Mouse (Mus musculus): ENCODE results near the gene Tmem191c.

The Tmem191c gene

GRCm38 (mm10) chr16:17267937-17268336 is 7.9 kb upstream of the Tmem191c start:
- DNase-seq, result peak; percentile 59

- DNase-seq, result no peak
These were observed 6.0 kb upstream of the Tmem191c start for GRCm38 (mm10) chr16:17269872-17270271.

GRCm38 (mm10) chr16:17271124-17271523 is 4.8 kb upstream of the Tmem191c start:
- peak; percentile 21 for DNase-seq

- DNase-seq, result no peak
These were observed 4.0 kb upstream of the Tmem191c start for GRCm38 (mm10) chr16:17271856-17272255.

- DNase-seq, result peak; percentile 93
These were observed 581 bp downstream of the Tmem191c start for GRCm38 (mm10) chr16:17276164-17277151.

GRCm38 (mm10) chr16:17277342-17278211 is 1.7 kb downstream of the Tmem191c start:
- peak; percentile 35 for DNase-seq

- DNase-seq, result no peak
These were observed 4.6 kb downstream of the Tmem191c start for GRCm38 (mm10) chr16:17280471-17280870.

- DNase-seq, result no peak
These were observed 7.3 kb downstream of the Tmem191c start for GRCm38 (mm10) chr16:17283151-17283550.

- DNase-seq, result no peak
These were observed 11.2 kb downstream of the Tmem191c start for GRCm38 (mm10) chr16:17287103-17287502.

GRCm38 (mm10) chr16:17291016-17291415 is 15.1 kb downstream of the Tmem191c start:
- no peak for DNase-seq

- DNase-seq, result peak; percentile 81
These were observed 16.9 kb downstream of the Tmem191c start for GRCm38 (mm10) chr16:17292751-17293150.

GRCm38 (mm10) chr16:17300818-17301217 is 24.9 kb downstream of the Tmem191c start:
- DNase-seq, result no peak

GRCm38 (mm10) chr16:17303521-17304245 is 27.8 kb downstream of the Tmem191c start:
- DNase-seq, result no peak

GRCm38 (mm10) chr16:17307461-17307860 is 31.6 kb downstream of the Tmem191c start:
- DNase-seq, result no peak

GRCm38 (mm10) chr16:17309036-17309435 is 33.2 kb downstream of the Tmem191c start:
- DNase-seq, result no peak

- DNase-seq, result no peak
These were observed 36.7 kb downstream of the Tmem191c start for GRCm38 (mm10) chr16:17312531-17312930.

- DNase-seq, result no peak
These were observed 40.7 kb downstream of the Tmem191c start for GRCm38 (mm10) chr16:17316554-17316953.

GRCm38 (mm10) chr16:17321481-17321880 is 45.6 kb downstream of the Tmem191c start:
- no peak for DNase-seq

- DNase-seq, result no peak
These were observed 48.9 kb downstream of the Tmem191c start for GRCm38 (mm10) chr16:17324745-17325144.

- DNase-seq, result no peak
These were observed 50.2 kb downstream of the Tmem191c start for GRCm38 (mm10) chr16:17326064-17326463.

- DNase-seq, result no peak
These were observed 54.1 kb downstream of the Tmem191c start for GRCm38 (mm10) chr16:17329848-17330570.

GRCm38 (mm10) chr16:17331116-17331515 is 55.2 kb downstream of the Tmem191c start, which contains the start of gene Serpind1:
TSS of gene Serpind1 (plus strand) at chr16:17331371.
- no peak for DNase-seq
